Mouse (Mus musculus) ES-E14 (cell line): Measurements from ENCODE around the gene Large2. TPM values are rescaled to one million over a fixed set of nuclear protein-coding genes. Genes with fewer than 3 reads are reported as not detected.

Experiments
- DNase-seq: peaks from one replicate; pipeline ENCODE4 v3.0.0-alpha.2; 2013; ENCODE audit warnings: low read depth, low spot score
- H3K27ac ChIP-seq: 2 replicates; pipeline ENCODE4 v1.5.1; 2012; ENCODE audit warnings: low read depth, mild to moderate bottlenecking, low read length, moderate library complexity, mixed read lengths; ENCODE audit not compliant: poor library complexity, insufficient read depth, severe bottlenecking
- H3K36me3 ChIP-seq: 2 replicates; pipeline ENCODE4 v1.6.1; 2012; ENCODE audit warnings: mild to moderate bottlenecking, low read length, moderate library complexity, mixed read lengths; ENCODE audit not compliant: control insufficient read depth, poor library complexity, insufficient read depth, severe bottlenecking
- H3K4me1 ChIP-seq, 2 experiments: fragments of 150-350 bp in 1 of 2; sonication (generic) in 1 of 2; 2 replicates each; pipeline ENCODE4 v1.6.1; 2012; ENCODE audit warnings: low read length in 2 of 2, mild to moderate bottlenecking in 1 of 2, mixed read lengths in 1 of 2; ENCODE audit not compliant: control insufficient read depth in 2 of 2, insufficient read depth in 2 of 2, poor library complexity in 1 of 2
- H3K4me3 ChIP-seq, 2 experiments: fragments of 150-350 bp in 1 of 2; sonication (generic) in 1 of 2; 2 replicates each; pipeline ENCODE4 v1.5.1; 2012; ENCODE audit warnings: low read length in 2 of 2, low read depth in 1 of 2, mild to moderate bottlenecking in 1 of 2, mixed read lengths in 1 of 2; ENCODE audit not compliant: insufficient read depth in 1 of 2, poor library complexity in 1 of 2, severe bottlenecking in 1 of 2
- H3K9ac ChIP-seq: 2 replicates; pipeline ENCODE4 v1.6.1; 2012; ENCODE audit warnings: low read depth, mild to moderate bottlenecking, low read length, mixed read lengths; ENCODE audit not compliant: poor library complexity, insufficient read depth, severe bottlenecking
- H3K9me3 ChIP-seq: fragments of 150-350 bp; sonication (generic); 2 replicates; pipeline ENCODE4 v1.6.1; 2012; ENCODE audit warnings: low read depth, mild to moderate bottlenecking, low read length; ENCODE audit not compliant: control insufficient read depth, insufficient read depth
- CHD2 ChIP-seq: IDR thresholded peaks from 2 replicates; pipeline ENCODE4 v1.6.1; 2014; ENCODE audit warnings: mild to moderate bottlenecking, low read depth, low read length, inconsistent platforms
- HCFC1 ChIP-seq: IDR thresholded peaks from 2 replicates; pipeline ENCODE4 v1.6.1; 2012; ENCODE audit warnings: low read length, inconsistent platforms, borderline replicate concordance; ENCODE audit not compliant: insufficient read depth
- MAFK ChIP-seq: IDR thresholded peaks from 2 replicates; pipeline ENCODE4 v1.6.1; 2014; ENCODE audit warnings: mild to moderate bottlenecking, low read depth, low read length, inconsistent platforms; ENCODE audit not compliant: insufficient read depth
- ZC3H11A ChIP-seq: IDR thresholded peaks from 2 replicates; pipeline ENCODE4 v1.6.1; 2012; ENCODE audit warnings: low read depth, mild to moderate bottlenecking, inconsistent platforms, low read length, borderline replicate concordance
- ZNF384 ChIP-seq: IDR thresholded peaks from 2 replicates; pipeline ENCODE4 v1.6.1; 2012; ENCODE audit warnings: low read depth, low read length, inconsistent platforms
- in situ Hi-C, 2 experiments: fragments of 600-800 bp; cut with MboI; formaldehyde crosslinking; loops; one replicate each; pipeline ENCODE4 v1.15.1; 2025; ENCODE audit warnings: low sequenced_read_pairs in 2 of 2, inconsistent platforms in 1 of 2; ENCODE audit not compliant: unreplicated experiment in 2 of 2
- total RNA-seq: library from RNA; depleted of rRNA; stranded (reverse); fragments of 300-350 nt; gene quantifications from 2 replicates; pipeline ENCODE4 v1.2.3, GENCODE M21; 2012

Large2 gene
- total RNA-seq, 1 experiment: 10.3 TPM

DNA sequence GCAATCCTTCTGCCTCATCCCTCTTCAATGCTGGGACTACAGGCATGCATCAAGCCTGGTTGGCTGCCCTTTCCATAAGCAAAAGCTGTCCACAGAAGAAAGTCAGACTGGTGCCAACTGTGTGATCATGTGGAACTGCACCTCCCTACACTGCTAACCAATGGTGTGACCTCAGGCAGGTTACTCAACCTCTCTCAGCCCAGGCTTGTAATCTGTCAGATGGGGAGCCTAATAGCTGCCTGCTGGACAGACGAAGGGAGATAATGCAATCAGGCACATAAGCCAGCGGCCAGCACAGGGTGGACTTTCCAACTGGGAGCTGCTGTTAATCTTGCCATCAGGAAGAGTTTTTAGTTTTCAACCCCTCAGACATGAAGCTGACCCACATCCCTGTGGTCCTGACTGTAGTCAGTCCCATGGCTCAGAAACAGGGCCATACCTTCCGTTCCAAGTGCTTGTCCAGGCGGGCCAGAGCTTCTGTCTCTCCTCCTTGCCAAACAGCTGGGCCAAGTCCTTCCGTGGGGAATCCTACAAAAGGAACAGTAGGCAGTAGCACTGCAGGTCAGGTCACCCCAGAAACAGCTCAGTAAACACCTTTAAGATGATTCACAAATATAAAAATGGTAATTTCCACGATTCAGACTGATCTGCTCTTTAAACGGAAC lies 47.2 kb upstream of the Large2 start:
- peaks cover 29% of the 10 kb centered on the region for H3K36me3 ChIP-seq
- no peaks in the 10 kb centered on the region for H3K9me3 ChIP-seq
- in situ Hi-C loops: no loop called here
- TF ChIP-seq MAFK (no peak), ZNF384 (no peak), CHD2 (no peak)
- no peak for DNase-seq
- no peak overlapping the region for H3K4me3 ChIP-seq
- H3K4me1 ChIP-seq: peaks cover 8 to 24% of the 10 kb centered on the region in 2 experiments
- no peak overlapping the region for H3K9ac ChIP-seq
- no peak overlapping the region for H3K27ac ChIP-seq

DNA sequence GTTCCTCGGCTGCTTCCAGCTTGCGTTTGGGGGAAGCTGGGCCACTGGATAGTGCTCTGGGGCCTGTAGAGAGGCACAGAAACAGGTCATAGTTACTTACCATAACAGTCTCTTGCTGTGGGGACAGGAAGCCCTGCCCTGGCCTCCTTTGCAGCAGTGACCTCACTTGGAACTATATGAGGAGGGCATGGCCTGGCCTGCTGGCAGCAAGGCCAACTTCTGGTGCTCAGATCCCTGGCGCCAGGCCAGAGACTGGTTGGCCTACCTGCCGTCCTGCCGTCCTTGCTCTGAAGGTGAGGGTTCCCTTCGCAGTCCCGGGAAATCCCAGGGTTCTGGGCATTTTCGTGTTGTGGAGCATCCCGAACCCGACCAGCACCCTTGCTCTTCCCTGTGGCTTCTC lies 37.0 kb upstream of the Large2 start:
- H3K4me1 ChIP-seq: no peaks in the 10 kb centered on the region
- H3K9ac ChIP-seq: no peak overlapping the region; the same call in 1 of the 2 replicates
- no peak overlapping the region for H3K27ac ChIP-seq
- DNase-seq: no peak
- TF ChIP-seq CHD2: no peak
- no peak for TF ChIP-seq ZC3H11A
- no peak for TF ChIP-seq HCFC1
- TF ChIP-seq MAFK: no peak
- H3K4me3 ChIP-seq: no peak overlapping the region
- peaks cover 63% of the 10 kb centered on the region for H3K36me3 ChIP-seq
- H3K9me3 ChIP-seq: no peaks in the 10 kb centered on the region
- in situ Hi-C loops: no loop called here

DNA sequence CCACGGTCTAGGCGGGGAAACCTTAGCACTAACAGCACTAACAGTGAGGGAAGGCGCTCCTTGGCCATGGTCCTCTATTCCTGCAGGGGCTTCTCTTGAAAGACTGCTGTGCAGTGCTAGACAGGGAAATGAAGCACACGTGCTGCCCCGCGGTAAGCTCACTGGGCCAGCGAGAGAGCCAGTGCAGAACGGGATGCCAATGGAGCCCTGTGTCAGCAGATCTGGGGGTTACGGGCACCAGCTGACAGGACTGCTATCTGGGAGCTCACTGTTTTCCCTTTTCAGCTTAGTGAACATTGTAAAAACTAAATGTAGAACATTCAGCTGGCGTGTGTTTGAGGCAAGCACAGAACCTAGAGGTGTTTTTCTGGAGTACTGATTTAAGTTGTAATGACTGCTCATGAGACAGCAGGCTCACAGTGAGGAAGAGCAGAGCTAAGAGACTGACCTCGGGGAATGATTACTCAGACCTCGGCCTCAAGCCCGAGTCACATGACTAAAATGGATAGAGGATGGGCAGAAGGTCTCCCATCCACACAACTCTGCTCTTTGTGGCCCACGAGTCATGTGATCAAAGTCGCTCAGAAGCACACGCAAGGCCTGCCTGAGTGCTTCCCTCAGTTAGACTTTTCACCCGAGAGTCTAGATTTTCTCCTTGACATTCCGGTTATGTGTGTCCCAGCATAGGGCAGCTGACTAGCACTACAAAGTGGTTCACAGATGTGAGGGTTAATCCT lies 33.8 kb upstream of the Large2 start:
- Histone ChIP-seq H3K36me3 (peaks cover 61% of the 10 kb centered on the region), H3K9ac (no peak overlapping the region), H3K4me3 (no peak overlapping the region), H3K4me1 (no peaks in the 10 kb centered on the region), H3K27ac (no peak overlapping the region), H3K9me3 (no peaks in the 10 kb centered on the region)
- in situ Hi-C loops: no loop called here
- TF ChIP-seq HCFC1: no peak
- no peak for TF ChIP-seq MAFK
- TF ChIP-seq ZC3H11A: no peak
- TF ChIP-seq CHD2: no peak
- TF ChIP-seq ZNF384: no peak
- DNase-seq: no peak

DNA sequence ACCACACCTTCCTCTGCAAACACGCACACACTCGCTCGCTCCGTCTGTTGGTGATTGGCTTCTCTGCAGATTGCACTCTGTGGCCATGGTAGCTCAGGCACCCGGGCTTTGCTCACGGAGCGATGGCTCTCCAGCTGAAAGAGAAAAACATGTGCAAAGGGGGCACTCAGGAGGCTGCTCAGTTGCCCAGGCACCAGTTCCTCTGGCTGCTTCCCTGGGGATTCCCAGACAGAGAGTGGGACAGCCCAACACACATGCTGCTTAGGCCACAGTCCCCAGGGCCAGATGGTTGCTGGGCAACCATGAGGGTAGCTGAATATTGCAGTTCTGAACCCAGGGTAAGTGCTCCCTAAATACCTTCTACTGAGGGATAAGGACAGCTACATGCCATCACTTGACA lies 31.0 kb upstream of the Large2 start:
- in situ Hi-C loops: no loop called here
- Histone ChIP-seq H3K27ac (no peak overlapping the region), H3K9me3 (no peaks in the 10 kb centered on the region), H3K4me1 (peaks cover 0 to 3% of the 10 kb centered on the region in 2 experiments; a peak in 1 of 4 replicates), H3K4me3 (no peak overlapping the region), H3K36me3 (peaks cover 37% of the 10 kb centered on the region), H3K9ac (no peak overlapping the region)
- no peak for DNase-seq
- TF ChIP-seq ZC3H11A (no peak), HCFC1 (no peak), MAFK (no peak), CHD2 (no peak), ZNF384 (no peak)
